Mouse (Mus musculus) adrenal gland, postnatal 4 days (tissue): ENCODE data around the gene Zfp775. TPM values are rescaled to one million over a fixed set of nuclear protein-coding genes. Genes with fewer than 3 reads are reported as not detected.

Experiments
- DNase-seq, 2 experiments: peaks; one replicate each; pipeline ENCODE4 v3.0.0; 2021 to 2022; ENCODE audit warnings: low spot score in 2 of 2, mixed read lengths in 2 of 2
- long read RNA-seq, 2 experiments: library from polyadenylated mRNA; stranded (forward); transcript quantifications; one replicate each; pipeline ENCODE4 v2.0.0; 2021
- total RNA-seq, 2 experiments: library from RNA; stranded (reverse); gene quantifications; 2 replicates each; pipeline ENCODE4 v1.2.3; 2021

The Zfp775 gene
- total RNA-seq = 10 to 100 TPM in 1 of 2 experiments, 1 to 10 TPM in 1; 7.8 to 10.0 TPM
- long read RNA-seq, experiment 1, full-length matches to known transcripts = 10 of 16 reads
- long read RNA-seq, experiment 1, partial matches to known transcripts = 0 of 16 reads
- long read RNA-seq, experiment 1, other reads (novel, unspliced or antisense) = 6 of 16 reads
- long read RNA-seq, experiment 2, full-length matches to known transcripts = 28 of 35 reads
- long read RNA-seq, experiment 2, partial matches to known transcripts = 0 of 35 reads
- long read RNA-seq, experiment 2, other reads (novel, unspliced or antisense) = 7 of 35 reads

DNA sequence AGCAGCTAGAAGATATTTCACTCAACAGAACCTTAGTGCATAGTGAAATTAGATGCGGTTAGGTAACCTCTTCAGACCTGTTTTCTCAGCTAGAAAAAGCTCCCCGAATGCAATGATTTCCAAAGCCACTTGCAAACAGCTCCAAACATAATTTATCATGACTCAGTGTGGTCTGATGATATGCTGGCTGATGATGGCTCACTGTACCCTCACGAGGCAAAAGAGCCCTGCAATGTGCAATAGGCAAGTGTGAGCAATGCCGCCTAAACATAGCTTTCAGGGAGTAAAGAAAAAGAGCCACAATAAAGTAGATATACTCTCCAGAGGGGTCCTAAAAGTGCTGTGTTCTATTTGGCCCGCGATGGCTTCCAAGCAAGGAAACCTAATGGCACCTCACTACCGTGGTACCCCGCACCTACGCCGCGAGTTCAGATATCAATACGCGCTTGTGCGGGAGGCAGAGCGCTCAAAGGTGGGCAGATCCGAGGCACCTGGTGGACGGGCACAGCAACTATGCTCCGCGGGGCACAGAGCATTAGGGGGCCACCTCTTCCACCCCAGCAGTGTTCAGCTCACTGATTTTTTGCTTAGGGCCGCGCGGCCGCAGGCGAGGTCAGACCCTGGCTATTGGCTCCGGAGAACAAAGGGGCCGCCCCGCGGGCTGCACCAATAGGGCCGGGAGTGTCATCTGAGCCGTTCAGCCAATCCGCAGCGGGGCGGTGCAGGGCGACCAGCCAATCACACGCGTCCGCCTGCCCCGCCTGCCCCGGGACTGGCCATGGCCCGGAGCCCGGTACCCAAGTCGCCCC, at the start of gene Zfp775:
Gene Zfp775 (plus strand): TSS at position 793 of the 809 bp plus-strand sequence.
- peak; percentile 94 to 96 for DNase-seq

GRCm38 (mm10) chr6:48552918-48553317, 48.9 kb upstream of the Zfp775 start:
- DNase-seq = no peak

GRCm38 (mm10) chr6:48553819-48554218, 48.0 kb upstream of the Zfp775 start:
- no peak for DNase-seq

DNA sequence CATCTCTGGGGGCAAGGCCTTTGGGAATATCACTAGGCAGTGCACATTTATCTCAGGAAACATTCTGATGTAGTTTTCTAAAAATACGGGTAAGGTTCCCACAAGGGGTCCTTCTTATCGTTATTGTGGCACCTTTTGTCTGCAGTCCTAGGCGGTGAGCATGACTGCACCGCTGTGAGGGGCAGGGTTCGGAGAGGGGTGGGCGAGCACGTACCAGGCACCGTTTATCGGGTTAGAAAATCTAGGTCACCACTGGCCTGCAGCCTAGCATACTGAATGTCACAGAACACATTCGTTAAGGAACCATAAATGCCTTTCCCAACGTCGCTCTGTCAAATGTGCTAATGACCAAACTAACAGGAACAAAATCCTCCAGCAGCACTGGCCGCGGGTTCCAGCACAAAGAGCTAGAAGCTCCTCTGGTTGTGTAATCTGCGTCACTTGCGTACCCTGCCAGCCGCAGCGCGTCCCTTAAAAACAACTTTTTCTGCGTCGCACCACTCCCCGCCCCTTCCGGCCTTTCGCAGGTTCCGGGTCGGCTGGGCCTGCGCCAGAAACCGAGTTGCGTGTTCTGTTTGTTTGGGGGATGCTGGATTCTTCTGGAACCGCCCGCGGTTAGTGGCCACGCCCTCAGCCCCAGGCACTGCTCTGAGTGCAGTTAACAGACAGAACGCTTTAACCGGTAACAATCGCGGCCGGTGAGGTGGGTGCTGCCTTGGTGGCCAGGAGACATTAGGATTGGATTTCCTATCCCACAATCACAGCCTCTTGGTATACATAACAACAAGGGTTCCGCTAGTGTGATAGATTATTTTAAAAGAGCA, 47.4 kb upstream of the Zfp775 start, which contains the start of gene Lrrc61:
Gene Lrrc61 (plus strand): TSS at position 517 of the 824 bp plus-strand sequence.
- peak; percentile 93 to 97 for DNase-seq

- no peak for DNase-seq
These were observed 46.6 kb upstream of the Zfp775 start for GRCm38 (mm10) chr6:48555104-48555890.

DNA sequence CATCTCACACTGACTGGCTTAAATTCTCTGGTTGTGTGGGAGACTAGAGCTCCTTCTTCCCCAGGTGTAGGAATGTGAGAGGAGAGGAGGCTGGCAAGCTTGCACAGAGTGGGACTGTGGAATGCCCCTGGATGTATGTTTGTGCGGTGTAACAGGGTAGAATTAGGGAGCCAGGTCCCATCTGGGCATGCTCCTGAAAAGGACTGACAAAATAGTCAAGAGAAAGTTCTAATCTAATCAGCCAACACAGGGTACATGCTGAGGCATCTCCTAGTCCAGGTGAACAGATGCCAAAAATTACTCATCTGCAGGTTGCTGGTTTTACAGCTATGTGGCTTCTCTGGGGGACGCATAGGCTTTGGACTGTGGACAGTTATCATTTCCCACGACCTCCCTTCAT, 45.9 kb upstream of the Zfp775 start:
- DNase-seq = no peak

DNA sequence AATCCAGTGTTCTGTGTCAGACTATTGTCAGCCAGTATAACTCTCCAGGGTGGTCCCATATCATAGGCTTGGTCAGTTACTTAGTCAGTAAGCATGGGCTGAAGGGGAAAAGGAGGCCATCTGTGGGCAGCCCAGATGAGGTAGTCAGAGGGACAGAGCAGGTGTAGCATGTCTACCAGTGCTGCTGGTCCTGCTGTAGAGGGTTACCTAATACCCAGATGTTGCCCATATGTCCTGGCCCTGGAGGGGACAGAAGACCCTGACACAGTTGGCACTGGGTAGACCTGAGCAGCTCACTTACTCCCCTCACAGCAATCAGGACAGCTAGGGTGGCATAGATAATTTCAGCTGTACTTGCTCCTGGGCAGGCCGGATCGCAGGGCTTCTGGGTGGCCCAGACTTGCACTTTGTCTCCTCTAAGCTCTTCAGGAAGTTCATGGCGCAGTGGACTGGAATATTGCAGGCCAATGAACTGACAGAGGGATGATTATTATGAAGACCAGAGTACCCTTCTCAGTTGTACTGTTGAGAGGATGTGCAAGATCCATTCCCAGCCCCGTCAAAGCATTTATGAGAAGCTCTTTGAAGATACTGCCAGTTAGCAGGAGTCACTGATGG, 36.1 kb upstream of the Zfp775 start:
- DNase-seq = no peak

DNA sequence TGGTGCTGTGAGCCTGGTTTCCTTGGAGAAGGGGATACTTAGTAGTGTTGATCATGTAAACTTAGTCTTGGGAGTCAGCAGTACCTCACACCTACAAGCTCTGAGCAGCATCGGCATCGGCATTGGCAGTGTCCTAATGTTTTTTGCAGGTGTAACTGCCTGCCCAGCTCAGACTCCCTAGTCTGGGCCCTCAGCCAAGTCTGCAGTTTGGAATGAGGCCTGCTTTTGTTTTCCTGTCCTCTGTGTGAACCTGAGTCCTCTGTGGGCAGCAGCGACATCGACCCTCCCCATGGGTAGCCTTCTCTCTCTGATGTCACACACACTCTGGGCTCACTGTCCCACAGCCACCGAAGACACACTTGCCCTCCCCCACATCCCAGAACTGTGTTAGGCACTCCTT, 35.6 kb upstream of the Zfp775 start:
- DNase-seq = no peak

GRCm38 (mm10) chr6:48568036-48568984, 33.6 kb upstream of the Zfp775 start:
- peak in 1 of 2 experiments; percentile 39 for DNase-seq

GRCm38 (mm10) chr6:48569065-48569807, 32.6 kb upstream of the Zfp775 start:
- DNase-seq = no peak

DNA sequence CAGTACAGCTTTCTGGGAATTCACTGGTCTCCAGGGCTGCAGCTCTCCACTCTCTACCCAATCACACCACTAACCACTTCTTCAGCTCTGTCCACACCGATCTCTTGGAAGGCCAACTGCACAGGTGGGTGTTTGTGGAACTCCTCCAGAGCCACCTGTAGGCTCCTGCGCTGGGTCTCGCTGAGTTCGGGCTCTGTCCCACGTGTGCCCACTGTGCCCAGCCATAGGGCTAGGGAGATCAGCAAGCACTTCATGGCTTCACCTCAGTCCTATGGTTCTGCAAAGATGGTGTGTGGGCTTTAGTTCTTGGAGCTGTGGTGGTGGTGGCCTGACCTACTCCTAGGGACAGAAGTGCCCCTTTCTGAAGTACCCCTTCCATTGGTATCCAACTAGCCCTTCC, 29.8 kb upstream of the Zfp775 start:
- no peak for DNase-seq

- DNase-seq = no peak
These were observed 29.2 kb upstream of the Zfp775 start, which contains the start of gene Rarres2 for GRCm38 (mm10) chr6:48572572-48573061. Gene Rarres2, minus strand, starts transcription at chr6:48572789.

DNA sequence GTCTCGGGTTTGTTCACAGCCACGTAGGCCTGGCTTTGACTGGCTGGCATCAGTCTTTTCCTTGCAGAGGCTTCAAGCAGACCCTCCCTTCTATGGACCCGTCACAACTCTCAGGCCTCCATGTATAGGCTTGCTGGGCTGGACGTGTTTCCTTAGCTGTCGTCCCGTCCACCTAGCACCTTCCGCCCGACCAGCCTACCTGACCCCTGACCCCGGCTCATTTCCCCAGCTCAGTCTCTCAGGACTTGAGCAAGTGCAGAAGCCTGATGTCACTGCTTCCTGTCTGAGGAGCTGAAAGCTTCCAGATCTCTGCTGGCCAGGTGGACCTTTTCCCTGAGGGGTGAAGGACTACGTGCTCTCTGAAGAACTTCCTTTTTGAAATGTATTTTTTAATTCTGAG, 28.6 kb upstream of the Zfp775 start:
- DNase-seq = no peak

DNA sequence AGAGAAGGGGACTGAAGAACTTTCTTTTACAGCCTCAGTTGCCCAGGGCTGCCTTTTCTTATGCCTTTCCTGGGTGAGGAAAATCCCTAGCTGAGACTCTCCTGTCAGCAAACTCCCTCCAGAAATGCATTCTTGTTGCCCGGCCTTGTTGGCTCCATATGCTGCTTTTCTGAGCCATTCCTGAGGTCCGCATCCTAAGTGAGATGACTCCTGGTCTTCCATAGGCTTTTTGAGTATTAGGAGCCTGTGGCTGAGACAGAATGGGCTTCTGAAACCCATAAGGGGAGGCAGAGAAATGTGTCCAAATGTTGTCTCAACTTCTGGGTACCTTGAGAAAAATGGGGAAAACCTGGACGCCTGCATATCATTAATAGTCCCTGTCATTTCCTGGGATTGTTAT, 27.9 kb upstream of the Zfp775 start:
- DNase-seq = no peak

DNA sequence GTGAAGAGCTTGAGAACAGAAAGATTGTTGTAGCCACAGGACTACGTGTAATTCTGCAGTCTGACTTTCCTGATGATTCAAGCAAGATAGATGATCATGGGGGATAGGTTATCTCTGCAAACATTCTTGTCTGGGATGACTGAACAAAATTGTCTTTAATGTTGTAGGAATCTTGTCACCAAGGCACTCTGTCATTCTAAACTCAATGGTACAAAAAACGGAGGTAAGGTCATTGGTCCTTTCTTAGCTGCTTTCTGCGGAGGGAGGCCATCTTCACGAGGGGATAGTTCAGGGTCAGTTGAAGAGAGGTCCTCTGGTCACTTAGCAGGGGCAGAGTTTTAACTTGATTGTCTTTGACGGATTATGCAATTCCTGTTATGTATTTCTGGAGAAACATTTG, 23.1 kb upstream of the Zfp775 start:
- no peak for DNase-seq

GRCm38 (mm10) chr6:48579215-48579648, 22.6 kb upstream of the Zfp775 start:
- DNase-seq = no peak

DNA sequence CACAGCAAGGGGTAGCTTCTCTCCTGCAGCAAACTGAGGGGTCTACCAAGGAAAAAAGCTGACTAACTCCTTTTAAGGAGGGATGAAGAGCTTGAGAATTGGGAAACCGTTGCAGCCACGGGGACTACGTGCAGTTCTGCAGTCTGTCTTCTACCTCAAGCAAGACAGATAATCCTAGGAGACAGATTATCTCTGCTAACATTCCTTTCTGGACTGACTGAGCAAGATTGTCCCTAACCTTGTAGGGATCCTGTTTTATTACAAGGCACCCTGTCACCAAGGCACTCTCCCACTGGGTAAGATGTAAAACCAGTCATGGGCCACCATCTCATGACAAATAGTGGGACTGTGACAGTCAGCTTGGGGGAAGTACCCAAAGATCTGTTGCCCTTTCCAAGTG, 20.6 kb upstream of the Zfp775 start:
- DNase-seq = no peak

- DNase-seq = no peak
These were observed 19.8 kb upstream of the Zfp775 start for GRCm38 (mm10) chr6:48582037-48582436.
